Mouse (Mus musculus) stomach, embryonic 15.5 days (tissue): ENCODE measurements around the gene Pwp2. TPM values are rescaled to one million over a fixed set of nuclear protein-coding genes. Genes with fewer than 3 reads are reported as not detected.

ENCODE experiments used
- ATAC-seq: fragments of 200-750 bp; cut with Nextera tagmentation; 2 replicates; pipeline ENCODE4 v1.8.0; 2017; ENCODE audit warnings: low read depth, moderate number of reproducible peaks, moderate TSS enrichment; ENCODE audit not compliant: insufficient read depth, low FRiP score
- H3K27ac ChIP-seq: fragments of 300-500 bp; sonication (generic); 2 replicates; pipeline ENCODE4 v1.5.1; 2015; ENCODE audit warnings: mild to moderate bottlenecking, inconsistent platforms
- H3K27me3 ChIP-seq: fragments of 300-500 bp; sonication (generic); replicated peaks from 2 replicates; pipeline ENCODE4 v1.6.1; 2015; ENCODE audit warnings: inconsistent platforms
- H3K36me3 ChIP-seq: fragments of 300-500 bp; sonication (generic); 2 replicates; pipeline ENCODE4 v1.6.1; 2015; ENCODE audit warnings: inconsistent platforms
- H3K4me1 ChIP-seq: fragments of 300-500 bp; sonication (generic); 2 replicates; pipeline ENCODE4 v1.6.1; 2015; ENCODE audit warnings: inconsistent platforms
- H3K4me2 ChIP-seq: fragments of 300-500 bp; sonication (generic); 2 replicates; pipeline ENCODE4 v1.6.1; 2015; ENCODE audit warnings: mild to moderate bottlenecking, inconsistent platforms
- H3K4me3 ChIP-seq: fragments of 300-500 bp; sonication (generic); replicated peaks from 2 replicates; pipeline ENCODE4 v1.5.1; 2015; ENCODE audit warnings: inconsistent platforms
- H3K9ac ChIP-seq: fragments of 300-500 bp; sonication (generic); 2 replicates; pipeline ENCODE4 v1.6.1; 2015; ENCODE audit warnings: inconsistent platforms
- H3K9me3 ChIP-seq: fragments of 300-500 bp; sonication (generic); 2 replicates; pipeline ENCODE4 v1.6.1; 2016; ENCODE audit warnings: inconsistent platforms
- WGBS: fragments of 180-500 bp; shearing (Covaris S2); methylation state at CpG from one replicate; pipeline ENCODE4 v1.1.7; 2015; 5-methylcytosine and 5-hydroxymethylcytosine counted together
- polyA plus RNA-seq: library from polyadenylated mRNA; unstranded; fragments of >200 nt; fragmentation: Nextera tagmentation; extraction: Ambion mirVana; gene quantifications from 2 replicates; pipeline ENCODE4 v1.2.1, GENCODE M21; 2015

Pwp2 gene
- 14.6 and 17.3 TPM in 2 replicates for polyA plus RNA-seq

GRCm38 (mm10) chr10:78184531-78185380, at the start of gene Pwp2:
Gene Pwp2, minus strand, starts transcription at chr10:78185149.
- WGBS = 1% methylated on average over 47 of the region's 47 CpGs
- ATAC-seq = peak; percentile 95
- Histone ChIP-seq H3K9ac (peak within 1 kb of the TSS; percentile 54), H3K4me1 (peaks cover 12% of the 10 kb centered on the region), H3K4me3 (peak within 1 kb of the TSS; percentile 82), H3K4me2 (peak within 1 kb of the TSS; percentile 93), H3K36me3 (peaks cover 32% of the 10 kb centered on the region; the same call in 1 of the 2 replicates), H3K27ac (peak within 1 kb of the TSS; percentile 67), H3K27me3 (no peaks in the 10 kb centered on the region), H3K9me3 (no peaks in the 10 kb centered on the region)

DNA sequence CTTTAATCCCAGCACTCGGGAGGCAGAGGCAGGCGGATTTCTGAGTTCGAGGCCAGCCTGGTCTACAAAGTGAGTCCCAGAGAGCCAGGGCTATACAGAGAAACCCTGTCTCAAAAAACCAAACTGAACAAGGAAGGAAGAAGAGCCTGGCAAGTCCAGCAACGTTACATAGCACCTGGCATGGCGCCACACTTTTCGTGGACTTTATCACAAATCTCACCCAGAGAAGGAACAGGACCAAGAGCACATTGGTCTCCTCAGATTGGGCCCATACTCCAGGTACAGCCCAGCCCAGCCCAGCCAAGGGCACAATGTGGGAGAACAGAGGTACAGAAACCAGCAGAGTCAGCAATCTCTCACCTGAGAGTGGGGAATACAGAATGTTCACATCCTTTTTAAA, 48.8 kb upstream of the Pwp2 start:
- Histone ChIP-seq H3K4me1 (0 out of 2 replicates have a peak, but pooled peaks cover 2% of the 10 kb centered on the region), H3K9ac (no peak overlapping the region), H3K27me3 (no peaks in the 10 kb centered on the region), H3K4me3 (no peak overlapping the region), H3K9me3 (no peaks in the 10 kb centered on the region), H3K4me2 (no peak overlapping the region), H3K27ac (no peak overlapping the region), H3K36me3 (0 out of 2 replicates have a peak, but pooled peaks cover 3% of the 10 kb centered on the region)
- 78% methylated on average over 6 of the region's 6 CpGs for WGBS
- ATAC-seq = no peak

DNA sequence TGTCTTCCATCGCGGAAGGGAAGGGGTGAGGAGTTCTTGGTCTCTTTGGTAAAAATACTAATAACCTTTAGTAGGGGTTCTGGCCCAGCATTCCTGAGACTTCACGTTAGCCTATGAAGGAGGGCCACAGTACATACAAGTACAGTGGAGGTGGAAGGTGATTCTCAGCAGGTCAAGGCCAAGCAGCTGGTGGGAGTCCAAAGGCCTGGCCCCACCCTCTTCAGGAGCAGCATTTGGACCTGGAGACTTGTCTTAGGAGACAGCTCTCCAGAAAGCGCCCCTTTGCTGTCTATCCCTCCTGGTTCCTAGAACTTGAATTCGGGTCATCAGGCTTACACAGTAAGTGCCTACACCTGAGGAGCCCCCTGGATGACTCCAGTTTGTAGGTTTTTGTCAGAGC, 48.2 kb upstream of the Pwp2 start:
- Histone ChIP-seq H3K9ac (no peak overlapping the region), H3K36me3 (0 out of 2 replicates have a peak, but pooled peaks cover 3% of the 10 kb centered on the region), H3K27ac (no peak overlapping the region), H3K9me3 (no peaks in the 10 kb centered on the region), H3K27me3 (no peaks in the 10 kb centered on the region), H3K4me2 (no peak overlapping the region), H3K4me3 (no peak overlapping the region), H3K4me1 (0 out of 2 replicates have a peak, but pooled peaks cover 2% of the 10 kb centered on the region)
- 87% methylated on average over 5 of the region's 5 CpGs for WGBS
- no peak for ATAC-seq

- Histone ChIP-seq H3K9ac (no peak overlapping the region), H3K27me3 (no peaks in the 10 kb centered on the region), H3K4me2 (no peak overlapping the region), H3K36me3 (0 out of 2 replicates have a peak, but pooled peaks cover 3% of the 10 kb centered on the region), H3K4me1 (0 out of 2 replicates have a peak, but pooled peaks cover 2% of the 10 kb centered on the region), H3K27ac (no peak overlapping the region), H3K9me3 (no peaks in the 10 kb centered on the region), H3K4me3 (no peak overlapping the region)
- 89% methylated on average over 4 of the region's 4 CpGs for WGBS
- ATAC-seq = no peak
Observed at GRCm38 (mm10) chr10:78232301-78232980, 47.5 kb upstream of the Pwp2 start.

DNA sequence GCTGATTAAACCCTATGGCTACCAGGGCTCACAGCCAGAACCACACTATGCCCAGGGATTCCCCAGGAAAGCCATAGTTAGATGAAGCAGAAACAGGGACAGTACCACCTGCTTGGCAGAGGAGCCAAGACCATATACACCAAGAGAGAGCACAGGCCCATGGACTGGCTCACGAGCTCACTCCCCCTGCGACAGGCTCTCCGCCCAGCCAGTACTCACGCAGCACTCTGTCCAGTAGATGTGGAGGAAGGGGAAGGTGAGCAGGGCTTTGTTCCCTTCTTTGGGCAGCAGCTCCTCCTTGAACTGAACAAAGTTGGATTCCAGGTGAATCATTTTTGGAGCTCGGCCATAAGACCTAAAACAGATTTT, 43.6 kb upstream of the Pwp2 start:
- Histone ChIP-seq H3K4me3 (no peak overlapping the region), H3K4me2 (no peak overlapping the region), H3K4me1 (0 out of 2 replicates have a peak, but pooled peaks cover 2% of the 10 kb centered on the region), H3K27ac (no peak overlapping the region), H3K36me3 (peaks cover 3% of the 10 kb centered on the region; the same call in 1 of the 2 replicates), H3K9me3 (no peaks in the 10 kb centered on the region), H3K27me3 (no peaks in the 10 kb centered on the region), H3K9ac (no peak overlapping the region)
- WGBS = 90% methylated on average over 5 of the region's 5 CpGs
- ATAC-seq = no peak; the same call in 1 of the 2 replicates

GRCm38 (mm10) chr10:78227875-78228559, 43.1 kb upstream of the Pwp2 start:
- Histone ChIP-seq H3K4me2 (no peak overlapping the region), H3K9ac (no peak overlapping the region), H3K4me1 (0 out of 2 replicates have a peak, but pooled peaks cover 2% of the 10 kb centered on the region), H3K36me3 (peaks cover 3% of the 10 kb centered on the region; the same call in 1 of the 2 replicates), H3K4me3 (no peak overlapping the region), H3K27me3 (no peaks in the 10 kb centered on the region), H3K9me3 (no peaks in the 10 kb centered on the region), H3K27ac (no peak overlapping the region)
- ATAC-seq = no peak
- 87% methylated on average over 8 of the region's 8 CpGs for WGBS

DNA sequence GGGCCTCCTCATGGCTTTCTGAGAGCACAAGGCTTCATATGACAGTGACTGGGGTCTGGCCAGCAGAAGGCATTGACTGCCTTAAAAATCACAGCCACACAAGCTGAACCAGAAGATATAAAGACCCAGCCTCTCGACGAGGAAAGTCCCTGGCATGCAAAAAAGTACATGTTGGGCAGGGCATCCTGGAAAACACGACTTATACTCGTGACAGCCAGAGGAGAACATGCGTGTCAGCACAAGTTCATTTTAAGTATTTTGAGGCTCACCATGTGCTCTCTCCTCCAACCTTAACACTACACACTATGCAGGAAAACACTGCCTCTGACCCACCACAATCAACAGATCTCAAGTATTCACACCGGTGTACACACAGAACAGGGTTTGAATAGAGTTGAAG, 39.2 kb upstream of the Pwp2 start:
- no peak for ATAC-seq
- Histone ChIP-seq H3K4me2 (no peak overlapping the region), H3K4me1 (no peaks in the 10 kb centered on the region), H3K4me3 (no peak overlapping the region), H3K9ac (no peak overlapping the region), H3K9me3 (no peaks in the 10 kb centered on the region), H3K27ac (no peak overlapping the region), H3K27me3 (no peaks in the 10 kb centered on the region), H3K36me3 (peaks cover 9% of the 10 kb centered on the region; the same call in 1 of the 2 replicates)
- 84% methylated on average over 6 of the region's 6 CpGs for WGBS

GRCm38 (mm10) chr10:78222908-78223307, 38.0 kb upstream of the Pwp2 start:
- Histone ChIP-seq H3K4me2 (no peak overlapping the region), H3K27me3 (no peaks in the 10 kb centered on the region), H3K36me3 (peaks cover 15% of the 10 kb centered on the region; the same call in 1 of the 2 replicates), H3K9me3 (no peaks in the 10 kb centered on the region), H3K4me1 (no peaks in the 10 kb centered on the region), H3K4me3 (no peak overlapping the region), H3K9ac (no peak overlapping the region), H3K27ac (no peak overlapping the region)
- 80% methylated on average over 4 of the region's 4 CpGs for WGBS
- no peak for ATAC-seq

DNA sequence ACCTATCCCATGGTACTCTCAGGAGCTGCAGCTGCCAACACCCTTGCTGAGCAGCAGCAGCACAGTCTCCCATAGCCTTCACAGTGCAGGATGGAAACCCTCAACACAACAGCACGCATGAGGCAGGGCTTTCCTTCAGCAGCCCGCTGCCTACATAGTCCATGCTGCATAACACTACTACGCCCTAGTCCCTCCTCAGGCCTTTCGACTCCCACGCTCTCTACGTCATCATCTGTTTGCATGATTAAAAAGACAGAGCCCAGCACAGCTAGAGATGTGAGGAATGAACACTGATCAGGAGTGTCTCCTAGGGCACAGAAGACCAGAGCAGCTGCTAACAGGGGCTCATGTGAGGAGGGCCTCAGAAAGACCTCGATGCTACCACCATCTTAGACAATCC, 36.4 kb upstream of the Pwp2 start:
- no peak overlapping the region for H3K9ac ChIP-seq
- ATAC-seq = no peak
- H3K4me3 ChIP-seq = no peak overlapping the region
- H3K4me2 ChIP-seq = no peak overlapping the region
- H3K9me3 ChIP-seq = no peaks in the 10 kb centered on the region
- no peaks in the 10 kb centered on the region for H3K27me3 ChIP-seq
- H3K27ac ChIP-seq = no peak overlapping the region
- WGBS = 89% methylated on average over 7 of the region's 7 CpGs
- H3K4me1 ChIP-seq = no peaks in the 10 kb centered on the region
- peaks cover 17% of the 10 kb centered on the region; the same call in 1 of the 2 replicates for H3K36me3 ChIP-seq

DNA sequence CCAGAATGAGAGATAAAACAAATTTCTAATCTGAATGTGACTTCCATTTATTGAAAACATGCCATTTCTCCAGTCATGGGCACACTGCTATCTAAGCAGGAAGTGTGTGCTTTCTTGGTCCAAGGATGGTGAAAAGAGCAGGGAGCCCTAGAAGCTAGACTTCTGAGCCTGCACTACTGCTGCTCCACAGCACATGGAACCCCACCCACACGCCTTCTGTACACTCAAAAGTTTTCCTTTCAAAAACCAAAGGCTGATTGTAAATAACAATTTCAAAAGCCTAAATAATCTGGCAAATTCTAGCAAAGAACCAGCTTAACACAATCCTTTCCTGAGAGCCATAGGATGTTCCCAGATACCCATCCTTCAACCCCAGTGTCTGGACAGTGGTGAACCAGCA, 34.6 kb upstream of the Pwp2 start:
- no peak overlapping the region for H3K4me3 ChIP-seq
- no peak overlapping the region for H3K27ac ChIP-seq
- peaks cover 20% of the 10 kb centered on the region; the same call in 1 of the 2 replicates for H3K36me3 ChIP-seq
- no peaks in the 10 kb centered on the region for H3K9me3 ChIP-seq
- H3K4me1 ChIP-seq = no peaks in the 10 kb centered on the region
- H3K27me3 ChIP-seq = no peaks in the 10 kb centered on the region
- no peak for ATAC-seq
- no peak overlapping the region for H3K4me2 ChIP-seq
- no peak overlapping the region for H3K9ac ChIP-seq
- 86% methylated on average over 1 of the region's 1 CpGs for WGBS

DNA sequence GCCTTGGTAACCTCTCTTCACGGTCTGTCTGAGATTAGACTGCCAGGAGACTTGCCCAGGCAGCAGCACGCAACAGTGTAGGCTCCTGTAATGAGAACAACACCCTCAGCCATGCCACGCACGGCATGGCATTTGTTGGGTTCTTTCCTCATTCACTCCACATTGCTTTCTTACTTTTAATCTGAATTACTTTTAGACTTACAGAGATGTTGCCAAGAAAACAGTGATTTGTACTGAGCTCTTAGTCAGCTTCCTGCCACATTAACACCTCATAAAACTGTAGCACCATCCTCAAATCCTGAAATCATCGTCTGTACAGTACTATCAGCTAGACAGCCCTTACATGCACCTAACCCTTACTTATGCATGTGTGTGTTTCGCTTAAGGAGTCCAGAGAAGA, 33.6 kb upstream of the Pwp2 start:
- Histone ChIP-seq H3K27ac (no peak overlapping the region), H3K9ac (no peak overlapping the region), H3K4me1 (no peaks in the 10 kb centered on the region), H3K4me3 (no peak overlapping the region), H3K4me2 (no peak overlapping the region), H3K36me3 (peaks cover 29% of the 10 kb centered on the region; the same call in 1 of the 2 replicates), H3K27me3 (no peaks in the 10 kb centered on the region), H3K9me3 (no peaks in the 10 kb centered on the region)
- 87% methylated on average over 6 of the region's 6 CpGs for WGBS
- no peak for ATAC-seq
